Mouse (Mus musculus) E14TG2a.4 (cell line): ENCODE data around the gene Pold2.
A peak's percentile ranks its signal among the peaks of the same experiment; 100 is the strongest.

Experiments used
- H3K27me3 ChIP-seq: 2 replicates; pipeline ENCODE4 v1.6.1; 2014; ENCODE audit warnings: low read length, control low read depth; ENCODE audit not compliant: insufficient read depth
- H3K36me3 ChIP-seq: 2 replicates; pipeline ENCODE4 v1.6.1; 2014; ENCODE audit warnings: low read length, control low read depth; ENCODE audit not compliant: insufficient read depth
- H3K4me1 ChIP-seq: replicated peaks from 2 replicates; pipeline ENCODE4 v1.6.1; 2014; ENCODE audit warnings: low read depth, low read length, control low read depth
- H3K4me3 ChIP-seq: replicated peaks from 2 replicates; pipeline ENCODE4 v1.5.1; 2014; ENCODE audit warnings: mild to moderate bottlenecking, low read length
- H3K9me3 ChIP-seq: 2 replicates; pipeline ENCODE4 v1.6.1; 2014; ENCODE audit warnings: low read length, control low read depth
- CTCF ChIP-seq: conservative IDR thresholded peaks from 2 replicates; pipeline ENCODE4 v1.5.1; 2014; ENCODE audit warnings: low read length
- NANOG ChIP-seq: IDR thresholded peaks from 2 replicates; pipeline ENCODE4 v1.6.1; 2014; ENCODE audit warnings: borderline replicate concordance, low read length, mixed read lengths
- POU5F1 ChIP-seq: IDR thresholded peaks from 2 replicates; pipeline ENCODE4 v1.6.1; 2014; ENCODE audit warnings: low read length, borderline replicate concordance

Pold2 gene

GRCm38 (mm10) chr11:5877921-5878526 is at the start of gene Pold2:
Gene Pold2, minus strand, starts transcription at chr11:5878292.
- Histone ChIP-seq H3K9me3 (no peaks in the 10 kb centered on the region), H3K4me3 (peak within 1 kb of the TSS; percentile 85), H3K36me3 (peaks cover 40% of the 10 kb centered on the region), H3K27me3 (no peaks in the 10 kb centered on the region), H3K4me1 (peaks cover 70% of the 10 kb centered on the region)
- TF ChIP-seq POU5F1, result no peak
- no peak for TF ChIP-seq NANOG
- TF ChIP-seq CTCF, result no peak

- Histone ChIP-seq H3K9me3 (peaks cover 30% of the 10 kb centered on the region), H3K27me3 (no peaks in the 10 kb centered on the region), H3K36me3 (no peaks in the 10 kb centered on the region), H3K4me3 (no peak overlapping the region), H3K4me1 (peaks cover 9% of the 10 kb centered on the region)
- TF ChIP-seq POU5F1, result no peak
These were observed 48.7 kb upstream of the Pold2 start for GRCm38 (mm10) chr11:5926696-5927220.

- TF ChIP-seq NANOG, result no peak
- H3K9me3 ChIP-seq, result peaks cover 14% of the 10 kb centered on the region
- H3K4me1 ChIP-seq, result peaks cover 18% of the 10 kb centered on the region
- H3K4me3 ChIP-seq, result no peak overlapping the region
- H3K36me3 ChIP-seq, result no peaks in the 10 kb centered on the region
- no peaks in the 10 kb centered on the region for H3K27me3 ChIP-seq
These were observed 46.6 kb upstream of the Pold2 start for GRCm38 (mm10) chr11:5924699-5925098.

DNA sequence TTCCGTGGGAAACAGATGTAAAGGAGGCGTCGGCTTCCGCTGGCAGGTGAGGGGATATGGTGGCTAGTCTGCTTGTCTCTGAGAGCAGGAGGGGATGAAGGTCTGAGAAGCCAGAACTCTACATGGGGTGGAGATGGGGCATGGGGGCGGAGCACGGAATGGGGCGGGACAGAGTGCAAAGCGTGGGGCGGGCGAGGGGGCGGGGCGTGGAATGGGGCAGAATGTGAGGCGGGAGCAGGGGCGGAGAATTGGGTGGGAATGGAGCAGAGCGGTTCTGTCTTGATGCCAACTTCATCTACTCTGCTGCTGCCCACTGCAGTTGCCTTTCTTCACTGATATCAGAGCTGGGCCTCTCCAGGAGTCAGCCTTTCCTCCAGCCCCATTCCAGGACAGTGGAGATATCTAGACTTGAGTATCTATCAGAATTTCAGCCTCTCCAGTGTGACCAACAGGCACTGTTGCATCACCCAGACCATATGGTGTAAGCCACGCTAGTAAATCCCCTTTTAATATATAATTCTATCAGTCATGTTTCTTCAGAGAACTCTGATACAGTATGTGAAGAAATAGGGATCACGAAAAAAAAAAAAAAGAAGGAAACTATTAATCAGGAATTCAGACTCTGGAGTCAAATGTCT is 42.4 kb upstream of the Pold2 start:
- Histone ChIP-seq H3K9me3 (no peaks in the 10 kb centered on the region), H3K36me3 (no peaks in the 10 kb centered on the region), H3K4me3 (no peak overlapping the region), H3K4me1 (peaks cover 26% of the 10 kb centered on the region), H3K27me3 (peaks cover 7% of the 10 kb centered on the region; the same call in 1 of the 2 replicates)
- TF ChIP-seq POU5F1, result no peak

GRCm38 (mm10) chr11:5919606-5920005 is 41.5 kb upstream of the Pold2 start:
- peaks cover 15% of the 10 kb centered on the region for H3K27me3 ChIP-seq
- H3K4me1 ChIP-seq, result peaks cover 26% of the 10 kb centered on the region
- H3K9me3 ChIP-seq, result no peaks in the 10 kb centered on the region
- H3K4me3 ChIP-seq, result no peak overlapping the region
- TF ChIP-seq CTCF (no peak), POU5F1 (no peak), NANOG (no peak)
- no peaks in the 10 kb centered on the region for H3K36me3 ChIP-seq

- Histone ChIP-seq H3K4me3 (no peak overlapping the region), H3K27me3 (peaks cover 29% of the 10 kb centered on the region), H3K36me3 (no peaks in the 10 kb centered on the region), H3K4me1 (peaks cover 17% of the 10 kb centered on the region), H3K9me3 (no peaks in the 10 kb centered on the region)
- TF ChIP-seq POU5F1 (no peak), CTCF (no peak), NANOG (no peak)
These were observed 40.0 kb upstream of the Pold2 start for GRCm38 (mm10) chr11:5918111-5918510.

DNA sequence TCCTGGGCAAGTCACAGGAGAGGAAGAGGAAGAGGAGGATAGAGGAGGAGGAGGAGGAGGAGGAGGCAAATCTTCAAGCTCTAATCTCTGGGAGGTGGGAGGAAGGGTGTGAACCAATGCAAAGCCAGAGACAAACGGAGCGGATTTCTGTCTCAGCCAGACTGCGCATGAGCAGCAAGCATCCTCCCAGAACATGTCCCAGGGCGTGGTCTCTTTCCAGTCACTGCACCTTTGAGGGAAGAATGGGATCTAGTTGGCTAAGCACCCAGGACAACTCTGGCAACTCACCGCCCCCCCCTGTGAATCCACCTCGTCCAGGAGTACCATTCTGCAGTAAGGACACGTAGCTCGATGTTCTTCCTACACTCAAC is 38.1 kb upstream of the Pold2 start:
- TF ChIP-seq POU5F1, result no peak
- TF ChIP-seq CTCF, result no peak
- no peak for TF ChIP-seq NANOG
- no peaks in the 10 kb centered on the region for H3K9me3 ChIP-seq

GRCm38 (mm10) chr11:5915429-5916177 is 37.5 kb upstream of the Pold2 start:
- peaks cover 19% of the 10 kb centered on the region for H3K4me1 ChIP-seq
- no peaks in the 10 kb centered on the region for H3K9me3 ChIP-seq
- H3K27me3 ChIP-seq, result peaks cover 33% of the 10 kb centered on the region
- H3K4me3 ChIP-seq, result no peak overlapping the region
- TF ChIP-seq CTCF, result no peak
- no peak for TF ChIP-seq NANOG
- no peaks in the 10 kb centered on the region for H3K36me3 ChIP-seq

More for the DNA sequence above, 38.1 kb upstream of the Pold2 start:
- peaks cover 33% of the 10 kb centered on the region for H3K27me3 ChIP-seq
- no peaks in the 10 kb centered on the region for H3K36me3 ChIP-seq
- H3K4me3 ChIP-seq, result no peak overlapping the region
- H3K4me1 ChIP-seq, result peaks cover 20% of the 10 kb centered on the region
